Mouse (Mus musculus): ENCODE measurements around the gene Arsg.
A peak's percentile ranks its signal among the peaks of the same experiment; 100 is the strongest.

Gene Arsg

GRCm38 (mm10) chr11:109545700-109546143, 72.5 kb downstream of the Arsg start:
- DNase-seq (ENCODE audit: low read depth, low spot score) = peak; percentile 56

GRCm38 (mm10) chr11:109546305-109547001, 73.3 kb downstream of the Arsg start:
- peak; percentile 26 for DNase-seq (ENCODE audit: low read depth, low spot score)

GRCm38 (mm10) chr11:109547652-109548051, 74.5 kb downstream of the Arsg start:
- DNase-seq (ENCODE audit: low read depth, low spot score) = no peak

- no peak for DNase-seq (ENCODE audit: low read depth, low spot score)
These were observed 76.6 kb downstream of the Arsg start for GRCm38 (mm10) chr11:109549599-109550290.

GRCm38 (mm10) chr11:109553921-109554320, 80.7 kb downstream of the Arsg start:
- DNase-seq (ENCODE audit: low read depth, low spot score) = peak; percentile 41

GRCm38 (mm10) chr11:109554443-109554842, 81.3 kb downstream of the Arsg start:
- peak; percentile 20 for DNase-seq (ENCODE audit: low read depth, low spot score)

- no peak for DNase-seq (ENCODE audit: low read depth, low spot score)
These were observed 83.0 kb downstream of the Arsg start for GRCm38 (mm10) chr11:109556130-109556529.

GRCm38 (mm10) chr11:109557419-109557818, 84.2 kb downstream of the Arsg start:
- no peak for DNase-seq (ENCODE audit: low read depth, low spot score)

GRCm38 (mm10) chr11:109559241-109559640, 86.1 kb downstream of the Arsg start:
- no peak for DNase-seq (ENCODE audit: low read depth, low spot score)

GRCm38 (mm10) chr11:109560793-109561257, 87.7 kb downstream of the Arsg start:
- peak; percentile 89 for DNase-seq (ENCODE audit: low read depth, low spot score)

GRCm38 (mm10) chr11:109561445-109561844, 88.3 kb downstream of the Arsg start:
- no peak for DNase-seq (ENCODE audit: low read depth, low spot score)

GRCm38 (mm10) chr11:109563708-109564107, 90.5 kb downstream of the Arsg start:
- DNase-seq (ENCODE audit: low read depth, low spot score) = no peak

GRCm38 (mm10) chr11:109564466-109565214, 91.5 kb downstream of the Arsg start:
- DNase-seq (ENCODE audit: low read depth, low spot score) = no peak

GRCm38 (mm10) chr11:109569007-109569618, 95.9 kb downstream of the Arsg start:
- peak; percentile 49 for DNase-seq (ENCODE audit: low read depth, low spot score)

GRCm38 (mm10) chr11:109569809-109570208, 96.6 kb downstream of the Arsg start:
- peak; percentile 35 for DNase-seq (ENCODE audit: low read depth, low spot score)

GRCm38 (mm10) chr11:109572051-109572450, 98.9 kb downstream of the Arsg start:
- DNase-seq (ENCODE audit: low read depth, low spot score) = no peak

- DNase-seq (ENCODE audit: low read depth, low spot score) = no peak
These were observed 101.4 kb downstream of the Arsg start for GRCm38 (mm10) chr11:109574604-109575003.

GRCm38 (mm10) chr11:109575832-109576231, 102.7 kb downstream of the Arsg start:
- no peak for DNase-seq (ENCODE audit: low read depth, low spot score)

GRCm38 (mm10) chr11:109578536-109578935, 105.4 kb downstream of the Arsg start:
- no peak for DNase-seq (ENCODE audit: low read depth, low spot score)

GRCm38 (mm10) chr11:109579999-109580398, 106.8 kb downstream of the Arsg start:
- no peak for DNase-seq (ENCODE audit: low read depth, low spot score)

- DNase-seq (ENCODE audit: low read depth, low spot score) = peak; percentile 32
These were observed 110.8 kb downstream of the Arsg start for GRCm38 (mm10) chr11:109583986-109584385.

Measured in CD4-positive, CD25-positive, alpha-beta regulatory T cell, adult 2 months (primary cell).